Mouse (Mus musculus) MEL (cell line): ENCODE data around the gene Dlgap1. TPM values are rescaled to one million over a fixed set of nuclear protein-coding genes. Genes with fewer than 3 reads are reported as not detected.

ENCODE experiments used
- DNase-seq: peaks from one replicate; pipeline ENCODE4 v3.0.0; 2011; ENCODE audit warnings: low read depth, low spot score
- H3K27ac ChIP-seq: 2 replicates; pipeline ENCODE4 v1.5.1; 2012; ENCODE audit warnings: low read depth, mild to moderate bottlenecking, control low read depth, low read length, moderate library complexity; ENCODE audit not compliant: control insufficient read depth
- H3K27me3 ChIP-seq, 2 experiments: fragments of 150-350 bp in 1 of 2; sonication (generic) in 1 of 2; 2 replicates each; pipeline ENCODE4 v1.6.1; 2012; ENCODE audit warnings: low read length in 2 of 2, mild to moderate bottlenecking in 2 of 2, improper control_type of control experiment in 1 of 2, moderate library complexity in 1 of 2; ENCODE audit not compliant: insufficient read depth in 2 of 2, control insufficient read depth in 1 of 2
- H3K36me3 ChIP-seq, 2 experiments: 2 replicates each; pipeline ENCODE4 v1.6.1; 2012 to 2014; ENCODE audit warnings: low read length in 2 of 2, improper control_type of control experiment in 1 of 2, inconsistent platforms in 1 of 2, mild to moderate bottlenecking in 1 of 2; ENCODE audit not compliant: insufficient read depth in 2 of 2, control insufficient read depth in 1 of 2
- H3K4me1 ChIP-seq, 2 experiments: fragments of 150-350 bp in 1 of 2; sonication (generic) in 1 of 2; 2 replicates each; pipeline ENCODE4 v1.6.1; 2012; ENCODE audit warnings: low read length in 2 of 2, improper control_type of control experiment in 1 of 2, mild to moderate bottlenecking in 1 of 2; ENCODE audit not compliant: insufficient read depth in 2 of 2, control insufficient read depth in 1 of 2
- H3K4me3 ChIP-seq, 2 experiments: fragments of 150-350 bp in 1 of 2; sonication (generic) in 1 of 2; 2 replicates each; pipeline ENCODE4 v1.5.1; 2012; ENCODE audit warnings: low read depth in 2 of 2, low read length in 2 of 2, mild to moderate bottlenecking in 2 of 2, moderate library complexity in 2 of 2, control low read depth in 1 of 2, improper control_type of control experiment in 1 of 2; ENCODE audit not compliant: control insufficient read depth in 1 of 2, insufficient read depth in 1 of 2
- H3K79me2 ChIP-seq: 2 replicates; pipeline ENCODE4 v1.6.1; 2012; ENCODE audit warnings: mild to moderate bottlenecking, low read length, moderate library complexity; ENCODE audit not compliant: control insufficient read depth, poor library complexity, insufficient read depth
- H3K9ac ChIP-seq: 2 replicates; pipeline ENCODE4 v1.6.1; 2012; ENCODE audit warnings: low read depth, mild to moderate bottlenecking, control low read depth, low read length, moderate library complexity; ENCODE audit not compliant: control insufficient read depth, poor library complexity, severe bottlenecking
- H3K9me3 ChIP-seq: fragments of 150-350 bp; sonication (generic); replicated peaks from 2 replicates; pipeline ENCODE4 v1.6.1; 2012; ENCODE audit warnings: mild to moderate bottlenecking, low read length, improper control_type of control experiment, moderate library complexity; ENCODE audit not compliant: insufficient read depth
- BHLHE40 ChIP-seq: IDR thresholded peaks from 2 replicates; pipeline ENCODE4 v1.6.1; 2012; ENCODE audit warnings: low read depth, mild to moderate bottlenecking, inconsistent platforms, low read length, improper control_type of control experiment, borderline replicate concordance
- E2F4 ChIP-seq: IDR thresholded peaks from 2 replicates; pipeline ENCODE4 v1.6.1; 2011; ENCODE audit warnings: low read depth, low read length, improper control_type of control experiment, borderline replicate concordance
- ELF1 ChIP-seq: IDR thresholded peaks from 2 replicates; pipeline ENCODE4 v1.6.1; 2014; ENCODE audit warnings: low read depth, mild to moderate bottlenecking, inconsistent platforms, low read length, improper control_type of control experiment, moderate library complexity
- ETS1 ChIP-seq: IDR thresholded peaks from 2 replicates; pipeline ENCODE4 v1.6.1; 2012; ENCODE audit warnings: low read depth, mild to moderate bottlenecking, inconsistent platforms, low read length, improper control_type of control experiment, moderate library complexity
- GATA1 ChIP-seq: IDR thresholded peaks from 2 replicates; pipeline ENCODE4 v1.6.1; 2011; ENCODE audit warnings: low read depth, low read length, improper control_type of control experiment
- HCFC1 ChIP-seq: IDR thresholded peaks from 2 replicates; pipeline ENCODE4 v1.6.1; 2012; ENCODE audit warnings: low read depth, mild to moderate bottlenecking, inconsistent platforms, low read length, improper control_type of control experiment, moderate library complexity
- JUND ChIP-seq: IDR thresholded peaks from 2 replicates; pipeline ENCODE4 v1.6.1; 2011; ENCODE audit warnings: low read depth, mild to moderate bottlenecking, improper control_type of control experiment, low read length
- MEF2A ChIP-seq: IDR thresholded peaks from 2 replicates; pipeline ENCODE4 v1.6.1; 2014; ENCODE audit warnings: low read depth, mild to moderate bottlenecking, inconsistent platforms, low read length, improper control_type of control experiment; ENCODE audit not compliant: poor library complexity, insufficient replicate concordance, severe bottlenecking; ENCODE audit errors: extremely low read depth
- MXI1 ChIP-seq: IDR thresholded peaks from 2 replicates; pipeline ENCODE4 v1.6.1; 2011; ENCODE audit warnings: mild to moderate bottlenecking, low read depth, low read length, improper control_type of control experiment
- MYB ChIP-seq: IDR thresholded peaks from 2 replicates; pipeline ENCODE4 v1.6.1; 2011; ENCODE audit warnings: mild to moderate bottlenecking, low read depth, low read length, improper control_type of control experiment
- POLR2AphosphoS2 ChIP-seq: IDR thresholded peaks from 2 replicates; pipeline ENCODE4 v1.6.1; 2011; ENCODE audit warnings: low read length, improper control_type of control experiment
- POLR2AphosphoS5 ChIP-seq: IDR thresholded peaks from 2 replicates; pipeline ENCODE4 v1.6.1; 2012; ENCODE audit warnings: low read depth, borderline replicate concordance, mild to moderate bottlenecking, inconsistent platforms, low read length, moderate library complexity, mixed read lengths
- RCOR1 ChIP-seq: IDR thresholded peaks from 2 replicates; pipeline ENCODE4 v1.6.1; 2012; ENCODE audit warnings: low read depth, mild to moderate bottlenecking, inconsistent platforms, low read length, improper control_type of control experiment
- TAL1 ChIP-seq: IDR thresholded peaks from 2 replicates; pipeline ENCODE4 v1.6.1; 2012; ENCODE audit warnings: mild to moderate bottlenecking, inconsistent platforms, low read length, moderate library complexity, mixed read lengths
- TBP ChIP-seq: IDR thresholded peaks from 2 replicates; pipeline ENCODE4 v1.8.0; 2011; ENCODE audit warnings: low read depth, low read length, improper control_type of control experiment
- TCF12 ChIP-seq: IDR thresholded peaks from 2 replicates; pipeline ENCODE4 v1.6.1; 2014; ENCODE audit warnings: low read depth, mild to moderate bottlenecking, inconsistent platforms, low read length, improper control_type of control experiment, moderate library complexity
- USF1 ChIP-seq: IDR thresholded peaks from 2 replicates; pipeline ENCODE4 v1.6.1; 2014; ENCODE audit warnings: low read depth, mild to moderate bottlenecking, inconsistent platforms, low read length, improper control_type of control experiment, moderate library complexity
- USF2 ChIP-seq, 2 experiments: IDR thresholded peaks; 2 replicates each; pipeline ENCODE4 v1.6.1; 2011 to 2012; ENCODE audit warnings: improper control_type of control experiment in 2 of 2, low read length in 2 of 2, borderline replicate concordance in 1 of 2, inconsistent platforms in 1 of 2, low read depth in 1 of 2, mild to moderate bottlenecking in 1 of 2; ENCODE audit not compliant: insufficient read depth in 1 of 2
- ZMIZ1 ChIP-seq: IDR thresholded peaks from 2 replicates; pipeline ENCODE4 v1.6.1; 2012; ENCODE audit warnings: low read depth, mild to moderate bottlenecking, inconsistent platforms, low read length, improper control_type of control experiment, moderate library complexity
- polyA plus RNA-seq, 2 experiments: library from polyadenylated mRNA; stranded (reverse) in 1 of 2; unstranded in 1 of 2; fragments of >175 nt in 1 of 2; fragments of >200 nt in 1 of 2; gene quantifications; 2 replicates each; pipeline versions ENCODE4 v1.2.1 to v1.2.4; 2012; ENCODE audit warnings: low replicate concordance in 2 of 2, low read depth in 1 of 2; ENCODE audit not compliant: insufficient read length in 2 of 2, insufficient read depth in 1 of 2, missing spikeins in 1 of 2
- total RNA-seq: library from RNA; depleted of rRNA; stranded (reverse); fragments of 300-350 nt; gene quantifications from 2 replicates; pipeline ENCODE4 v1.2.3, GENCODE M21; 2012

Gene Dlgap1
- total and polyA plus RNA-seq, 3 experiments = 0.06 TPM; not detected in 2

- no peak for TF ChIP-seq POLR2AphosphoS2
- TF ChIP-seq, all 39 proteins: peak for 0
These were observed 839.0 kb downstream of the Dlgap1 start (continued) for GRCm38 (mm10) chr17:70807885-70808284.

- H3K36me3 ChIP-seq = no peaks in the 10 kb centered on the region
- no peaks in the 10 kb centered on the region for H3K9me3 ChIP-seq
- no peaks in the 10 kb centered on the region; a peak in 1 of 4 replicates for H3K27me3 ChIP-seq
- no peaks in the 10 kb centered on the region for H3K79me2 ChIP-seq
- DNase-seq = no peak
- TF ChIP-seq TBP (no peak), ZMIZ1 (no peak)
- H3K27ac ChIP-seq = no peak overlapping the region
- H3K4me1 ChIP-seq = no peaks in the 10 kb centered on the region
- H3K4me3 ChIP-seq = no peak overlapping the region
- no peak overlapping the region for H3K9ac ChIP-seq
These were observed 840.0 kb downstream of the Dlgap1 start for GRCm38 (mm10) chr17:70808837-70809236.

- Histone ChIP-seq H3K79me2 (no peaks in the 10 kb centered on the region), H3K4me3 (no peak overlapping the region), H3K9me3 (no peaks in the 10 kb centered on the region), H3K27ac (no peak overlapping the region), H3K4me1 (no peaks in the 10 kb centered on the region), H3K36me3 (no peaks in the 10 kb centered on the region), H3K27me3 (no peaks in the 10 kb centered on the region; a peak in 1 of 4 replicates), H3K9ac (no peak overlapping the region)
- no peak for TF ChIP-seq ETS1
- TF ChIP-seq TAL1 = no peak
- no peak for TF ChIP-seq ZMIZ1
- TF ChIP-seq RCOR1 = no peak
- TF ChIP-seq GATA1 = no peak
- no peak for TF ChIP-seq BHLHE40
- TF ChIP-seq MEF2A = no peak
- TF ChIP-seq E2F4 = no peak
- no peak for TF ChIP-seq USF2 (IDR thresholded peaks at IDR 0.05; ENCODE audit: borderline replicate concordance in 1 of 2, insufficient read depth in 1 of 2, low read depth in 1 of 2, low read length in 2 of 2)
- no peak for TF ChIP-seq USF1
- no peak for TF ChIP-seq POLR2AphosphoS5
- TF ChIP-seq MXI1 = no peak
- no peak for TF ChIP-seq TBP
- no peak for TF ChIP-seq ELF1
- TF ChIP-seq JUND = no peak
- no peak for TF ChIP-seq MYB
- no peak for TF ChIP-seq HCFC1
- TF ChIP-seq TCF12 = no peak
- DNase-seq = no peak
These were observed 840.9 kb downstream of the Dlgap1 start for GRCm38 (mm10) chr17:70809776-70810175.
